Mouse (Mus musculus) myocyte (in vitro differentiated cells): ENCODE measurements around the gene Mill2.

ENCODE experiments used
- CEBPB ChIP-seq: IDR thresholded peaks from 2 replicates; pipeline ENCODE4 v1.6.1; 2011; ENCODE audit warnings: mild to moderate bottlenecking, moderate library complexity; ENCODE audit not compliant: poor library complexity, insufficient read depth, severe bottlenecking
- E2F4 ChIP-seq: IDR thresholded peaks from one replicate; pipeline ENCODE4 v1.6.1; 2011; ENCODE audit warnings: mild to moderate bottlenecking, control low read depth, moderate library complexity; ENCODE audit not compliant: insufficient read depth
- MAX ChIP-seq: IDR thresholded peaks from one replicate; pipeline ENCODE4 v1.6.1; 2011; ENCODE audit warnings: low read depth, mild to moderate bottlenecking, control low read depth
- MYOD1 ChIP-seq, 3 experiments: IDR thresholded peaks; one replicate each; pipeline ENCODE4 v1.6.1; 2011; ENCODE audit warnings: control low read depth in 2 of 3, low read depth in 2 of 3, mild to moderate bottlenecking in 2 of 3, moderate library complexity in 1 of 3; ENCODE audit not compliant: insufficient read length in 2 of 3, control insufficient read depth in 1 of 3
- MYOG ChIP-seq, 3 experiments: IDR thresholded peaks; one replicate each; pipeline ENCODE4 v1.6.1; 2011; ENCODE audit warnings: control low read depth in 2 of 3, low read depth in 2 of 3, mild to moderate bottlenecking in 2 of 3; ENCODE audit not compliant: insufficient read length in 2 of 3, control insufficient read depth in 1 of 3, insufficient read depth in 1 of 3
- POLR2A ChIP-seq: IDR thresholded peaks from one replicate; pipeline ENCODE4 v1.6.1; 2011; ENCODE audit warnings: low read depth, mild to moderate bottlenecking, control low read depth, moderate library complexity; ENCODE audit not compliant: insufficient read length
- POLR2AphosphoS2 ChIP-seq: IDR thresholded peaks from one replicate; pipeline ENCODE4 v1.6.1; 2011; ENCODE audit warnings: low read depth, control low read depth; ENCODE audit not compliant: insufficient read length
- SRF ChIP-seq: IDR thresholded peaks from one replicate; pipeline ENCODE4 v1.6.1; 2011; ENCODE audit warnings: low read depth; ENCODE audit not compliant: control insufficient read depth, insufficient read length
- TCF3 ChIP-seq: IDR thresholded peaks from one replicate; pipeline ENCODE4 v1.6.1; 2011; ENCODE audit warnings: low read depth, control low read depth; ENCODE audit not compliant: insufficient read length
- USF1 ChIP-seq: IDR thresholded peaks from one replicate; pipeline ENCODE4 v1.6.1; 2011; ENCODE audit warnings: low read depth, mild to moderate bottlenecking, control low read depth, moderate library complexity

DNA sequence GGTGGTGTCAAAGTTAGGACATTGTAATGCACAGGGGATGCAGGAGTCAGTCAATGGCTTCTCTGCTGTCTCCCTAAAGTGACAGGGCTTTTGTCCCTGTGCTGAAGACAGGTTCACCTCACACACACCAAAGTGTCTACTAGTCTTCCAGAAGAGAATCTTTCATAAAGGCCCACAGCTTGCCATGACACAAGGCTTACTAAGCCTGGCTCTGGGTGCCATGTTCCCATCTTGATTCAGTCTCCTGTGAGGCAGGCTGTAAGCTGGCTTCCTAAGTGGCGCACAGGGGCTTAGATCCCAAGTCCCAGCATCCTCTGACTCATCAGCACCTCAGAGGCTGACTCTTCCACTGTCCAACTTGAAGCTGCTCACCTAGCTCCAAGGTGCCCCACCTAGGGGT, 47.2 kb downstream of the Mill2 start:
- TF ChIP-seq POLR2AphosphoS2, result no peak
- no peak for TF ChIP-seq CEBPB
- TF ChIP-seq MAX, result no peak
- TF ChIP-seq USF1, result no peak
- no peak for TF ChIP-seq POLR2A
- no peak for TF ChIP-seq MYOG (IDR thresholded peaks at IDR 0.05; ENCODE audit: control insufficient read depth in 1 of 3, insufficient read depth in 1 of 3, insufficient read length in 2 of 3, low read depth in 2 of 3)
- TF ChIP-seq TCF3, result no peak
- TF ChIP-seq MYOD1 (IDR thresholded peaks at IDR 0.05; ENCODE audit: control insufficient read depth in 1 of 3, insufficient read length in 2 of 3, low read depth in 2 of 3), result no peak
- TF ChIP-seq SRF, result no peak
- TF ChIP-seq E2F4, result no peak
